Mouse (Mus musculus) intestine, embryonic 14.5 days (tissue): Measurements from ENCODE around the gene Ttll8. TPM values are rescaled to one million over a fixed set of nuclear protein-coding genes. Genes with fewer than 3 reads are reported as not detected.

Source experiments
- ATAC-seq: fragments of 200-750 bp; cut with Nextera tagmentation; replicated peaks from 2 replicates; pipeline ENCODE4 v1.8.0; 2017; ENCODE audit warnings: low read depth, moderate number of reproducible peaks, moderate TSS enrichment, moderate library complexity; ENCODE audit not compliant: low FRiP score, low TSS enrichment
- DNase-seq: peaks from one replicate; pipeline ENCODE4 v3.0.0-alpha.2; 2018; ENCODE audit warnings: low spot score
- H3K27ac ChIP-seq: fragments of 300-500 bp; sonication (generic); 2 replicates; pipeline ENCODE4 v1.5.1; 2014; ENCODE audit warnings: low read depth, mild to moderate bottlenecking, control low read depth
- H3K27me3 ChIP-seq: fragments of 300-500 bp; sonication (generic); replicated peaks from 2 replicates; pipeline ENCODE4 v1.6.1; 2014; ENCODE audit warnings: low read length, control low read depth; ENCODE audit not compliant: control insufficient read depth, insufficient read depth
- H3K36me3 ChIP-seq: fragments of 300-500 bp; sonication (generic); 2 replicates; pipeline ENCODE4 v1.6.1; 2014; ENCODE audit warnings: low read length, control low read depth; ENCODE audit not compliant: control insufficient read depth, insufficient read depth
- H3K4me1 ChIP-seq: fragments of 300-500 bp; sonication (generic); replicated peaks from 2 replicates; pipeline ENCODE4 v1.6.1; 2014; ENCODE audit warnings: low read length, control low read depth, mixed read lengths; ENCODE audit not compliant: control insufficient read depth, insufficient read depth
- H3K4me2 ChIP-seq: fragments of 300-500 bp; sonication (generic); 2 replicates; pipeline ENCODE4 v1.6.1; 2014; ENCODE audit warnings: low read length
- H3K4me3 ChIP-seq: fragments of 300-500 bp; sonication (generic); 2 replicates; pipeline ENCODE4 v1.5.1; 2014; ENCODE audit warnings: low read depth, low read length, control low read depth, mixed read lengths
- H3K9ac ChIP-seq: fragments of 300-500 bp; sonication (generic); 2 replicates; pipeline ENCODE4 v1.6.1; 2014; ENCODE audit warnings: mild to moderate bottlenecking, low read length
- H3K9me3 ChIP-seq: fragments of 300-500 bp; sonication (generic); 2 replicates; pipeline ENCODE4 v1.6.1; 2016; ENCODE audit warnings: low read length, control low read depth; ENCODE audit not compliant: control insufficient read depth
- WGBS: fragments of 180-500 bp; shearing (Covaris S2); extraction: QIAGEN DNeasy Blood & Tissue Kit; methylation state at CpG from one replicate; pipeline ENCODE4 v1.1.7; 2014; 5-methylcytosine and 5-hydroxymethylcytosine counted together
- polyA plus RNA-seq: library from polyadenylated mRNA; unstranded; fragments of >200 nt; fragmentation: Nextera tagmentation; extraction: Ambion mirVana; gene quantifications from 2 replicates; pipeline ENCODE4 v1.2.1, GENCODE M21; 2014

The Ttll8 gene
- polyA plus RNA-seq, 1 experiment from 2014 or later, result not detected

DNA sequence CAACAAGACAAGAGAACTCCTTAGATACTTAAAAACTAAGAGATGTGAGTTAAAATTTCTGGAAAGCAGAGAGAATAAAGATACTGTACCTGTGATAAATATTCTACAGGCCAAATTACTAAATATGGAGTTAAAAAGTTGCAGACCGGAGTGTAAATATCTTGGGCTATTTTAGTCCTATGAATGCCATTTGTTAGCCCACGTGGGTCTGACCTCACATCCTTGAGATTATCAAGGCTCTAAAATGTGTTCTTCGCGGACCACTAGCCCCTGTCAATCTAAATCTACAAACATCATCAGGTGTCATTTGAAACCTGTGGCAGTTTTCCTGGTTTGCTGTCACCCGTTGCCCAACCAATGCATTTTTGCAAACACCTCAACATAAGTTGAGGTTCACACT is 11.4 kb downstream of the Ttll8 start:
- DNase-seq, result no peak
- H3K4me2 ChIP-seq, result no peak overlapping the region
- H3K9me3 ChIP-seq, result no peaks in the 10 kb centered on the region
- WGBS, result 79% methylated on average over 5 of the region's 5 CpGs
- no peak overlapping the region for H3K9ac ChIP-seq
- H3K27ac ChIP-seq, result no peak overlapping the region
- no peak overlapping the region for H3K4me3 ChIP-seq
- no peaks in the 10 kb centered on the region for H3K4me1 ChIP-seq
- no peaks in the 10 kb centered on the region for H3K36me3 ChIP-seq
- H3K27me3 ChIP-seq, result no peaks in the 10 kb centered on the region
- no peak for ATAC-seq

DNA sequence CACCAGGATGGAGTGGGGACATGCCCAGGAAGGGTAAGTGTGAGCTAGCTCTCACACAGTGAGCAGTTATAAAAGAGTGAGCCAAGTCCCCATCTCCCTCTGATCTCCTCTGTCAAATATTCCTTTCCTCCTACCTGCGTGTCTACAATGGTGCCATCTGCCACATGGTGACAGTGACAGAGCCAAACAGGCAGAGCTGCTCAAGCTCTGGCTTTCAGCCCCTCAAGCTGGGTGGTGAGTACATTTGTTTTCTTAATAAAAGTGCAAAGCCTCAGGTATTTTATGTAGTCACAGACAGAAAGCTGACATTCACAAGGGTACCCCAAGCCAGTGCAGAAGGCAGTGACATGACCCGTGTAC is 16.9 kb downstream of the Ttll8 start:
- H3K9ac ChIP-seq, result no peak overlapping the region
- DNase-seq (no peak), ATAC-seq (no peak)
- H3K4me3 ChIP-seq, result no peak overlapping the region
- H3K4me2 ChIP-seq, result no peak overlapping the region
- no peaks in the 10 kb centered on the region for H3K9me3 ChIP-seq
- no peaks in the 10 kb centered on the region for H3K27me3 ChIP-seq
- 69% methylated on average over 2 of the region's 2 CpGs for WGBS
- no peak overlapping the region for H3K27ac ChIP-seq
- no peaks in the 10 kb centered on the region for H3K4me1 ChIP-seq
- no peaks in the 10 kb centered on the region for H3K36me3 ChIP-seq

DNA sequence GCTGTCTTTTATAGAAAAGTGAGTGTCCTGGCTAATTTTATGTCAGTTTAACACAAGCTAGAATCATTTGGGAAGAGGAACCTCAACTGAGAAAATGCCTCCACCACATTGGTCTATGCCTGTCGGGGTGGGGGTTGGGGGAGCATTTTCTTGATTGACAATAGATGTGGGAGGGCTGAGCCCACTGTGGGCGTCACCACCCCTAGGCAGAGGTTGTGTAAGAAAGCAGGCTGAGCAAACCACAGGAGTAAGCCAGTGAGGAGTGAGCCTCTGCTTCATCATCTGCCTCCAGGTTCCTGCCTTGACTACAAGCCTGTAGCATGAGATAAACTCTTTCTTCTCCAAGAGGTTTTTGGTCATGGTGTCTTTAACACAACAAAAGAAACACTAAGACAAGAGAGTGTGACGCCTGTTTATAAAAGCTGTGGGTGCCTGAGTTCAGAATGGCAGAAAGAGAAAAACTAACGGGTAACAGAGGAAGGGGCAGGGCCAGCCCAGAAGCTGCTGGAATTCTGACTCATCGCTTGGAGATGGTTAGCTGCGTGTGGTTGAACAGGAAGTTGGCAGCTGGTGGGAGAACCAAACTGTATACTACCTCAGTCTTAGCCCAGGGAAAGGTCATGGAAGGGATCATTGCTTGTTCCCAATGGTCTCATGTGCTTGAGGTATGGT is 17.5 kb downstream of the Ttll8 start:
- H3K36me3 ChIP-seq, result no peaks in the 10 kb centered on the region
- 62% methylated on average over 6 of the region's 6 CpGs for WGBS
- H3K4me1 ChIP-seq, result no peaks in the 10 kb centered on the region
- H3K9ac ChIP-seq, result no peak overlapping the region
- DNase-seq, result no peak
- H3K4me2 ChIP-seq, result no peak overlapping the region
- no peak for ATAC-seq
- no peak overlapping the region for H3K27ac ChIP-seq
- H3K4me3 ChIP-seq, result no peak overlapping the region
- no peaks in the 10 kb centered on the region for H3K9me3 ChIP-seq
- no peaks in the 10 kb centered on the region for H3K27me3 ChIP-seq

DNA sequence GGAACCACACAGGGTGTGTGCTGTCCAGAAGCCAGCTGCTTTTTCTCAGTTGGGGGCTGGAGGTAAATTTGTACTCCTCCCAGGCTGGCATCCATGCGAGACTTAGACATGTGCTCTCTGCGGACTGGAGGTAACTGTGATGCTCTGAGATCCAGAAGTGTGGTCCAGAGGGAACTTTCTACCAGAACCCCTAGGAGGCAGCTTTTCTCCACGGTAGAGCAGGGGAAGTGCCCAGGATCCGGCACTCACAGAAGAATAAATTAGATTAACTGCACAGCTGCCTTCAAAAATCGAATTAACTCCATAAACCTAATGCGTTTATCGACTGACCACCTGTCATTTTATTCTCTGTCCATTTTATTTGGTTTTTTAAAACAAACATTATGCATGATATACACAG is 20.1 kb downstream of the Ttll8 start:
- Histone ChIP-seq H3K27ac (no peak overlapping the region), H3K36me3 (no peaks in the 10 kb centered on the region), H3K27me3 (no peaks in the 10 kb centered on the region), H3K9me3 (no peaks in the 10 kb centered on the region), H3K9ac (no peak overlapping the region), H3K4me1 (no peaks in the 10 kb centered on the region), H3K4me3 (no peak overlapping the region), H3K4me2 (no peak overlapping the region)
- WGBS, result 45% methylated on average over 7 of the region's 7 CpGs
- ATAC-seq (peak; percentile 23; the same call in 1 of the 2 replicates), DNase-seq (no peak)

DNA sequence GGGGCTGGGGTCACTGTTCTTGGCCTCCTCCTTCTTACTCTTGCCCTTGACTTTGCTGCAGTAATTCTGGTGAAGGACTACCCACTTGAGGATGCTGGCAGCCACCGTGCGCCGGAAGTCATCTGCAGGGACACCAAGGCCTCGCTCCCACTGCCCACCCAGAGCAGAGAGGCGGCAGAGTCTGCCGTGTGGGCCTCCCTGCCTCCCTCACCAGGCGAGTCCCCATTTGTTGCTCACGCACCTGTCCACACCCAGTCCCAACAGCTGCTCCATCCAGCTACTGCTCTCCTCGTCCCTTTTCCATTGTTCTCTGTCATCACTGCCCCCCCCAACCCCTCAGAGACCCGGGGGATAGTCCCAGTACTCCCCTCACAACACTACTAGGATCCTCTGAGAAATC is 21.6 kb downstream of the Ttll8 start:
- H3K27me3 ChIP-seq, result no peaks in the 10 kb centered on the region
- H3K4me1 ChIP-seq, result no peaks in the 10 kb centered on the region
- no peak overlapping the region for H3K4me3 ChIP-seq
- WGBS, result 87% methylated on average over 10 of the region's 10 CpGs
- DNase-seq (no peak), ATAC-seq (no peak)
- H3K9me3 ChIP-seq, result no peaks in the 10 kb centered on the region
- no peak overlapping the region for H3K9ac ChIP-seq
- H3K27ac ChIP-seq, result no peak overlapping the region
- no peaks in the 10 kb centered on the region for H3K36me3 ChIP-seq
- no peak overlapping the region for H3K4me2 ChIP-seq

DNA sequence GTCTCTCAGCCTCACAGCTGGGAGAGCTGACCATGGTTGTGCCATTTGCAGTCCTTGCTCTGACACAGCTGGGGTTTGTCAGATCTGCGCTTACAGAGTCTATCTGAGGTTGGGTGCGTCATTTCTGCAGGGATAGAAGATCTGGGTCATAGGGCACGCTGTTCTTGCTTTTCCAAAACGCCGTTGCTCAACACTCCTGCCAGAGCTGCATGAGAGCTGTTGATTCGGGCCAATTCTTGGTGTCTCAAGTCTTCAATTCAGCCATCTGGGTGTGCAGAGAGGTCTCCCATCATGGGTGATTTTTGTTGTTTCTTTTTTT is 32.3 kb downstream of the Ttll8 start:
- no peaks in the 10 kb centered on the region for H3K4me1 ChIP-seq
- H3K4me3 ChIP-seq, result no peak overlapping the region
- DNase-seq (no peak), ATAC-seq (no peak)
- H3K4me2 ChIP-seq, result no peak overlapping the region
- no peaks in the 10 kb centered on the region for H3K36me3 ChIP-seq
- H3K9ac ChIP-seq, result no peak overlapping the region
- H3K27me3 ChIP-seq, result no peaks in the 10 kb centered on the region
- WGBS, result 61% methylated on average over 6 of the region's 6 CpGs
- H3K9me3 ChIP-seq, result no peaks in the 10 kb centered on the region
- no peak overlapping the region for H3K27ac ChIP-seq

DNA sequence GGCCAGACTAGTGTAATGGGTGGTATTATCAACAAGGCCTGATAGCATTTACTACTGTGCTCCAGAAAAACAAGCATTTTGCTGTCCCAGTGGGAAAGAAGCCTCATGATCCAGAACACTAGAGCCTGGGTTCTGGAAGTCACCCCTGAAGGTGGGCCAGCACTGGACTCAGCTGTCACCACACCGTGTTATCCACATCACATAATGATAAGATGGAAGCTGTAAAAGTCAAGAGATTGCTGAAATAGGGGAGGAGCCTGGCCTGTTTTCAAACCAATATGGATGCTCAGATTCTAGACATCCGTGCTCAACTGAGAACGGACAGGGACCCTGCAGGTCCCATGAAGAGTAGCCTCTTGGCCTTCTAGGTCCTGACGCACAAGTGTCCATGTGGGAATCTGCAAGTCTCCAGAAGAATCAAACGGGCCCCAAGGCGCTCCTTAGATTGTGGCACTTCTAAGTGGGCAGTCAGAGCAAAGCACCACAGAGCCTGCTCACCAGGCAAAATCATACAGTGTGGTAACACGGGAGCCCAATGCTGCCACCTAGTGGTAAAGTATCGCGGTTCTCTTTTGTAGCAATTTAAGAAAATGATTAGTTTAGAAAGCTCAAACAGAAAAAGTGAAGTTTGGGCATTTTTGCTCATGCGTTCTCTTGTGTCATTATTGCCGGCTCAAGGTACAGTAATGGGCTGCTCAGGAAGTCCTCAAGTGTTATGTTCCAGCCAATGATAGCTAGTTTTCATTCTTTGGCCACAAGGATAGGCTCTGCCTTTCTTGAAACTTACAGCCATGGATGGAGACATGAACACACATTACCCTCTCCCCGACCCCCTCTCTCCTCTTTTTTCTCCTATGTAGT is 32.9 kb downstream of the Ttll8 start:
- ATAC-seq (peak; percentile 72), DNase-seq (peak; percentile 90)
- Histone ChIP-seq H3K27me3 (no peaks in the 10 kb centered on the region), H3K36me3 (no peaks in the 10 kb centered on the region), H3K9ac (no peak overlapping the region), H3K27ac (no peak overlapping the region), H3K4me2 (no peak overlapping the region), H3K4me3 (no peak overlapping the region), H3K9me3 (no peaks in the 10 kb centered on the region), H3K4me1 (no peaks in the 10 kb centered on the region)
- WGBS, result 21% methylated on average over 12 of the region's 12 CpGs

DNA sequence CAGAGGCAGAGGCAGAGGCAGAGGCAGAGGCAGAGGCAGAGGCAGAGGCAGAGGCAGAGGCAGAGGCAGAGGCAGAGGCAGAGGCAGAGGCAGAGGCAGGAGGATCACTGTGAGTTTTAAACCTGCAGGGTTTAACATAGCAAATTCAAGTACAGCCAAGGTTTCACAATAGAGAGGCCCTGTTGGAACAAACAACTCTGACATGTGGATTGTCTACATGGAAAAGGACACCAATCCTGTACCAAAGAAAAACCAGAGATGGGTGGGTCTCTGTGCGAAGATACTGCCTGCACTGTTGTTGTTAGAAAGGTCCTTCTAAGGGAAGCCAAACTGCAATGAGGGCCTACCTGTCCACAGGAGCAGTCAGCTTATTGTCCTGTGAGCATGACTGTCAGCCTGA is 34.2 kb downstream of the Ttll8 start:
- DNase-seq, result no peak
- WGBS, result 85% methylated on average over 1 of the region's 1 CpGs
- Histone ChIP-seq H3K4me3 (no peak overlapping the region), H3K27me3 (no peaks in the 10 kb centered on the region), H3K9ac (no peak overlapping the region), H3K36me3 (no peaks in the 10 kb centered on the region), H3K4me2 (no peak overlapping the region), H3K9me3 (no peaks in the 10 kb centered on the region), H3K27ac (no peak overlapping the region), H3K4me1 (no peaks in the 10 kb centered on the region)
- no peak for ATAC-seq

DNA sequence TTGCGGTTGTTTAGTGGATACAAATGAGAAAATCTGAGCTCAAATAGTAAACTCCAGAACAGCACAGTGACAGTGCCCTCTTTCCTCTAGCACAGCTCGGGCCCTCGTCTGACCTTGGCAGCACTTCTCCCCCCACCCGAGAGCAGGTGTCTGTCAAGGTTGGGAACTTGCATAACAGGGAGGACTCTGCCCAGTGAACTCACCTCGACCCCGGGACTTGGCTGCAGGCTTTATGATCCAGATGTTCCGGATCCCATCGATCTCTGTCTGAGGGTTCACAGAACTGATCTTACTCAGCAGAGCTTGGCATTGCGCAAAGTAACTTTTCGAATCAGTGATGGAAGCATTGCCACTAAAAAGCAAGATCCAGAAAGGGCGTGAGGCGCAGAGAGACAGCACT is 34.9 kb downstream of the Ttll8 start:
- 74% methylated on average over 12 of the region's 12 CpGs for WGBS
- no peaks in the 10 kb centered on the region for H3K36me3 ChIP-seq
- no peak for ATAC-seq

More for the DNA sequence above, 34.9 kb downstream of the Ttll8 start:
- no peaks in the 10 kb centered on the region for H3K9me3 ChIP-seq
- no peak overlapping the region for H3K27ac ChIP-seq
- DNase-seq, result no peak
- H3K4me2 ChIP-seq, result no peak overlapping the region
- no peak overlapping the region for H3K9ac ChIP-seq
- H3K4me1 ChIP-seq, result no peaks in the 10 kb centered on the region
- no peak overlapping the region for H3K4me3 ChIP-seq
- H3K27me3 ChIP-seq, result no peaks in the 10 kb centered on the region
